Mouse (Mus musculus) kidney, embryonic 16.5 days (tissue): ENCODE measurements around the gene Ms4a13. TPM values are rescaled to one million over a fixed set of nuclear protein-coding genes. Genes with fewer than 3 reads are reported as not detected.

ENCODE experiments used
- ATAC-seq: fragments of 200-750 bp; cut with Nextera tagmentation; 2 replicates; pipeline ENCODE4 v1.8.0; 2017; ENCODE audit warnings: moderate TSS enrichment; ENCODE audit not compliant: low FRiP score, low TSS enrichment
- H3K27ac ChIP-seq: fragments of 300-500 bp; sonication (generic); 2 replicates; pipeline ENCODE4 v1.5.1; 2014; ENCODE audit warnings: low read length
- H3K27me3 ChIP-seq: fragments of 300-500 bp; sonication (generic); 2 replicates; pipeline ENCODE4 v1.6.1; 2014; ENCODE audit warnings: low read length, control low read depth, mixed read lengths; ENCODE audit not compliant: insufficient read depth
- H3K36me3 ChIP-seq: fragments of 300-500 bp; sonication (generic); 2 replicates; pipeline ENCODE4 v1.6.1; 2014; ENCODE audit warnings: low read length, control low read depth, mixed read lengths; ENCODE audit not compliant: insufficient read depth
- H3K4me1 ChIP-seq: fragments of 300-500 bp; sonication (generic); 2 replicates; pipeline ENCODE4 v1.6.1; 2014; ENCODE audit warnings: low read length, control low read depth, mixed read lengths; ENCODE audit not compliant: insufficient read depth
- H3K4me2 ChIP-seq: fragments of 300-500 bp; sonication (generic); replicated peaks from 2 replicates; pipeline ENCODE4 v1.6.1; 2014; ENCODE audit warnings: low read depth, low read length
- H3K4me3 ChIP-seq: fragments of 300-500 bp; sonication (generic); 2 replicates; pipeline ENCODE4 v1.5.1; 2014; ENCODE audit warnings: mild to moderate bottlenecking, low read length
- H3K9ac ChIP-seq: fragments of 300-500 bp; sonication (generic); replicated peaks from 2 replicates; pipeline ENCODE4 v1.6.1; 2014; ENCODE audit warnings: low read length
- H3K9me3 ChIP-seq: fragments of 300-500 bp; sonication (generic); 2 replicates; pipeline ENCODE4 v1.6.1; 2016; ENCODE audit warnings: low read length, control low read depth
- WGBS: fragments of 180-500 bp; shearing (Covaris S2); extraction: QIAGEN DNeasy Blood & Tissue Kit; methylation state at CpG from one replicate; pipeline ENCODE4 v1.1.7; 2014; 5-methylcytosine and 5-hydroxymethylcytosine counted together
- polyA plus RNA-seq: library from polyadenylated mRNA; unstranded; fragments of >200 nt; fragmentation: Nextera tagmentation; extraction: Ambion mirVana; gene quantifications from 2 replicates; pipeline ENCODE4 v1.2.1, GENCODE M21; 2015

Gene Ms4a13
- polyA plus RNA-seq: not detected in 2 replicates

DNA sequence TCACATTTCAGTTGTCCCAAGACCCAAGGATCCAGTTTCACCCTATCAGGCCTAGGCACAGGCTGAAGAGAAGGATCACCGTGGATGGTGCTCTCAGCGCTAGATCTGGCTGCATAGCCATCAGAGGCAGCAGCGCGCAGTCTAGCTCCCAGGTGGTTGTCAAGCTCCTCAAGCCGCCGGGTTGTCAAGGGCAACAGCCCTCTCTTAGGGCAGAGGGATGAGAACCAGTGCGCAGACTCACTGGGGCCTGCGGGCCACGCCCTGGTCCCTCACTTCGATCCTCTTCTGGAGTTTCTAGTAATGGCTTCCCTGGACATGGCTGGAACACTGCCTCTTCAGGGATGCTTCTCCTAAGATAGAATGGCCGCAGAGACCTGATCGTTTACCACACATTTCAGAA, at the start of gene Ms4a13:
Gene Ms4a13 (minus strand): TSS at position 192 of the 400 bp plus-strand sequence.
- H3K27ac ChIP-seq: no peak within 1 kb of the TSS
- 60% methylated on average over 12 of the region's 12 CpGs for WGBS
- no peaks in the 10 kb centered on the region for H3K4me1 ChIP-seq
- no peak within 1 kb of the TSS for H3K4me3 ChIP-seq
- no peaks in the 10 kb centered on the region for H3K9me3 ChIP-seq
- ATAC-seq: no peak
- no peaks in the 10 kb centered on the region for H3K36me3 ChIP-seq
- H3K27me3 ChIP-seq: no peaks in the 10 kb centered on the region
- H3K4me2 ChIP-seq: no peak within 1 kb of the TSS
- H3K9ac ChIP-seq: no peak within 1 kb of the TSS

DNA sequence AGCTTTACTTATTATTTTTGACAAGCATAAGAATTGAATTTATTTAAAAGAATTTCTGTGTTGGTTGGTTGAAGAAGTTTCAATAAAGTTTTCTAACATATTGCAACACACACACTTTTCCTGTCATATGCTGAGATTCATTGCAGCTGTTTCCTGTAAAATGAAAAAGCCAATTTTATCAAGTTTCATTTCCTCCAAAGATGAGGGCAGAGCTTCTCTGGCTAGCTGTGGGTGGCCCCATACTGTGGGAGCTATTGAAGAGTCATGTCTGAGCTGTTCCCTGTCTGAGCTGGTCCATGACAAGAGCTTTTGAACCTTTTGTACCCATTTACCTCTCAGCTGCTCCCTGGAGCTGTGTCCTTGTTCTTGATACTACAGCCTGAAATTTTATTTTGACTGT, 47.7 kb upstream of the Ms4a13 start:
- no peaks in the 10 kb centered on the region for H3K27me3 ChIP-seq
- no peak overlapping the region for H3K4me2 ChIP-seq
- no peak for ATAC-seq

DNA sequence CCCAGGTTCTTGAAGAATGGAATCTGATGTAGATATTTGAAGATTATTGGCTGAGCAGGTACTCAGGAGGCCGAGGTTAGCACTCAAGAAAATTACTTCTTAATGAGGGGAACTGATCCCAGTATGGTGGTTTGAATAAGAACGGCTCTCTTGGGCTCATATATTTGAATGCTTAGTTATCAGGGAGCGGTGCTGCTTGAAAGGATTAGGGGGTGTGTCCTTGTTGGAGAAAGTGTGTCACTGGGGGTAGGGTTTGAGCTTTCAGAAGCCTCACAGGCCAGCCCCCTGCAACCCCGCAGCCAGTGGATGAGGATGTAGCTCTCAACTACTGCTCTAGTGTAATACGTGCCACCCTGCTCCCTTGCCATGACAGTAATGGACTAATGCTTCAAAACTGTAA, 46.0 kb upstream of the Ms4a13 start:
- Histone ChIP-seq H3K9ac (no peak overlapping the region), H3K27ac (no peak overlapping the region), H3K4me2 (no peak overlapping the region), H3K27me3 (no peaks in the 10 kb centered on the region), H3K9me3 (no peaks in the 10 kb centered on the region), H3K4me3 (no peak overlapping the region), H3K36me3 (no peaks in the 10 kb centered on the region), H3K4me1 (no peaks in the 10 kb centered on the region)
- WGBS: 54% methylated on average over 5 of the region's 5 CpGs
- ATAC-seq: no peak

More for the DNA sequence above, 47.7 kb upstream of the Ms4a13 start:
- H3K4me1 ChIP-seq: no peaks in the 10 kb centered on the region
- H3K27ac ChIP-seq: no peak overlapping the region
- H3K9ac ChIP-seq: no peak overlapping the region
- no peaks in the 10 kb centered on the region for H3K9me3 ChIP-seq
- no peak overlapping the region for H3K4me3 ChIP-seq
- H3K36me3 ChIP-seq: no peaks in the 10 kb centered on the region

DNA sequence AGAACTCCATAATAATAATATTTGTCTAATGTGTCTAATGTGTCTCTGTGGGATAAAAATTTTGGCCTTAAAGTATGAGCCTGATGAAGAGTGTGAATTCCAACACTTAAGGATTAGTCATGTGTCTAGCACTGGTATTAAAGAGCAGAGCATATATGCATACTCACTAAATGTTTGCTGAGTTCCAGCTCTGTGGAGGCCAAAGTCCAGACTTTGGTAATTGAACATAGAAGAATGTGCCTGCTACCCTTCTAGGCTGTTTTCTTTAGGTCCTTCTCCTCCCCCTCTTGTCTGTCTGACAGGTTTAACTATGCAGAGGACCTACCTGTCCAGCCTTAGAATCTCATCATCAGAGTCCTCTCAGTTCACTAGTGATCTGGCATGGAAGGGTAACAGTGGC, 39.3 kb upstream of the Ms4a13 start:
- no peaks in the 10 kb centered on the region for H3K4me1 ChIP-seq
- H3K9me3 ChIP-seq: no peaks in the 10 kb centered on the region
- ATAC-seq: no peak
- H3K9ac ChIP-seq: no peak overlapping the region
- H3K4me3 ChIP-seq: no peak overlapping the region
- no peaks in the 10 kb centered on the region for H3K27me3 ChIP-seq
- H3K36me3 ChIP-seq: no peaks in the 10 kb centered on the region
- no peak overlapping the region for H3K27ac ChIP-seq
- H3K4me2 ChIP-seq: no peak overlapping the region

GRCm38 (mm10) chr19:11234921-11235735, 38.6 kb upstream of the Ms4a13 start:
- no peak overlapping the region for H3K9ac ChIP-seq
- no peaks in the 10 kb centered on the region for H3K27me3 ChIP-seq
- H3K27ac ChIP-seq: no peak overlapping the region
- 63% methylated on average over 5 of the region's 5 CpGs for WGBS
- H3K4me3 ChIP-seq: no peak overlapping the region
- ATAC-seq: no peak
- no peaks in the 10 kb centered on the region for H3K4me1 ChIP-seq
- no peaks in the 10 kb centered on the region for H3K36me3 ChIP-seq
- no peaks in the 10 kb centered on the region for H3K9me3 ChIP-seq
- no peak overlapping the region for H3K4me2 ChIP-seq

- H3K4me3 ChIP-seq: no peak overlapping the region
Observed at GRCm38 (mm10) chr19:11234244-11234643, 37.7 kb upstream of the Ms4a13 start.

GRCm38 (mm10) chr19:11232348-11232747, 35.8 kb upstream of the Ms4a13 start, which contains the start of gene Ms4a12:
Ms4a12 (minus strand) TSS chr19:11232448.
- no peaks in the 10 kb centered on the region for H3K4me1 ChIP-seq
- WGBS: 72% methylated on average over 5 of the region's 5 CpGs
- ATAC-seq: no peak

More at GRCm38 (mm10) chr19:11234244-11234643, 37.7 kb upstream of the Ms4a13 start:
- Histone ChIP-seq H3K27me3 (no peaks in the 10 kb centered on the region), H3K9me3 (no peaks in the 10 kb centered on the region), H3K9ac (no peak overlapping the region), H3K4me2 (no peak overlapping the region), H3K4me1 (no peaks in the 10 kb centered on the region), H3K27ac (no peak overlapping the region), H3K36me3 (no peaks in the 10 kb centered on the region)
- 72% methylated on average over 5 of the region's 5 CpGs for WGBS
- ATAC-seq: no peak

DNA sequence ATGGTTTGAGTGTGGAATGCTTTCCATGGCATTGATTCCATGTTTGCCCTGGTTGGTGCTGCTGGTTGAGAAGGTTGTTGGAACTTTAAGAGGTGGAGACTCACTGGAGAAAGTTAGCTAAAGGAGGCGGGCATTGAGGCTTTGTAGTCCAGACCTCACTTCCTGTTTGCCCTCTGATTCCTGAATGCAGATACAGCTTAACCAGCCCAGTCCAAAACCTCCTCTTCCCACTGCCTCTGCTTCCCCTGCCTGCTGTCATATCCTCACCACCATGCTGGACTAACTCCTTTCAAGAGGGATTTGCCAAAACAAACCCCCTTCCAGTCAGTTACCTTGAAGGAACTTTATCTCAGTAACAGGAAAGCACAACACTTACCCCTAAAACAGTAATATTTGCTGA, 4.0 kb downstream of the Ms4a13 start:
- Histone ChIP-seq H3K4me2 (no peak overlapping the region), H3K4me3 (no peak overlapping the region), H3K27me3 (no peaks in the 10 kb centered on the region), H3K36me3 (no peaks in the 10 kb centered on the region), H3K9me3 (no peaks in the 10 kb centered on the region), H3K27ac (no peak overlapping the region), H3K9ac (no peak overlapping the region), H3K4me1 (no peaks in the 10 kb centered on the region)
- 74% methylated on average over 1 of the region's 1 CpGs for whole genome bisulfite sequencing
- no peak for ATAC-seq

More at GRCm38 (mm10) chr19:11232348-11232747, 35.8 kb upstream of the Ms4a13 start, which contains the start of gene Ms4a12:
- Histone ChIP-seq H3K4me2 (no peak within 1 kb of the TSS), H3K9ac (no peak within 1 kb of the TSS), H3K27ac (no peak within 1 kb of the TSS), H3K9me3 (no peaks in the 10 kb centered on the region), H3K4me3 (no peak within 1 kb of the TSS), H3K27me3 (no peaks in the 10 kb centered on the region), H3K36me3 (no peaks in the 10 kb centered on the region)

- Histone ChIP-seq H3K4me3 (no peak overlapping the region), H3K9ac (no peak overlapping the region), H3K36me3 (no peaks in the 10 kb centered on the region), H3K27me3 (no peaks in the 10 kb centered on the region), H3K4me2 (no peak overlapping the region), H3K4me1 (no peaks in the 10 kb centered on the region), H3K27ac (no peak overlapping the region), H3K9me3 (no peaks in the 10 kb centered on the region)
- ATAC-seq: no peak
- WGBS: 18% methylated on average over 5 of the region's 5 CpGs
Observed at GRCm38 (mm10) chr19:11184121-11184520, 12.4 kb downstream of the Ms4a13 start.

DNA sequence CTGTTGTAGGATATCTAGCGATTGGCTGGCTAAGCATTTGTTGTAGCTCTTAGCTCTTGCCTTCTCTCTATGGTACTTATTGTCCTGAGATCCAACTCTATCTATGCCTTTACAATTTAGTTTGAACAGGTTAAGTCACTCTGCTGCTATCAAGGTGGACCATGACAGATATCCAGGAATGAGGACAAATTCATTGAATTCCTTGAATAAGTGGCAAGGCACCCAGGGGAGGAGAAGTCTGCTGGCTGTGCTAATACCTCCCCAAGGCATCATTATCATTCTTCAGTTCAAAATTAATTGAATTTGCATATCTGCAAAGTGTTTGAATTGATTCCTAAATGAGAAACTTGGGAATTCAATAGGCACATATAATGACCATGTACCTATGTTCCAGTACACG, 19.1 kb downstream of the Ms4a13 start:
- H3K4me3 ChIP-seq: no peak overlapping the region
- no peak for ATAC-seq
- no peaks in the 10 kb centered on the region for H3K4me1 ChIP-seq
- no peak overlapping the region for H3K4me2 ChIP-seq
- WGBS: 62% methylated on average over 2 of the region's 2 CpGs
- H3K27ac ChIP-seq: no peak overlapping the region
- no peaks in the 10 kb centered on the region for H3K36me3 ChIP-seq
- no peak overlapping the region for H3K9ac ChIP-seq
- no peaks in the 10 kb centered on the region for H3K9me3 ChIP-seq
- H3K27me3 ChIP-seq: no peaks in the 10 kb centered on the region
